In the genomic region with DNA sequence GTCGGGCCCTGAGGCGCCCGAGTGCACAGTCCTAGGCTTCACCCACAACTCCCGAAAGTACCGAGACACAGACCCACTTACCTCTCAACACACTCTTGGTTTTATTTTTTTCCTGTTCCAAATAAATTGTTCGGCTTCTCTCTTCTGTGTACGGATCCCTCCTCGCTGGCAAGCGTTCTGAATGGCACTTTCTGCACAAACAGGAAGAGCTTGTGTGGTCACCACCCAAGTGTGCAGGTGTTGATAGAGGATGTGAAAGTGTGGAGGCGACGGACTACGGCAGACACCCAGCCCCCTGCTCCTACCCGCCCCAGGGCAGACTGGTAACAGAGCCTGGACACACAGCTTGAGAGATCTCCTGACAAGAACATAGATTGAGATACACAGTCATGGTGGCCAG, we compare ENCODE assay signal across 9 mouse cellular contexts. TPM values are rescaled to one million over a fixed set of nuclear protein-coding genes. Genes with fewer than 3 reads are reported as not detected.
DNase-seq lines count a peak whose midpoint lies in the region; ATAC-seq lines count a peak whose summit lies in the region.
"Had no signal": no experiment of that assay in that cellular context is flagged by ENCODE, and none has a peak within 500 bp of the region (broad histone marks: within the 10 kb centered on the region; RNA-seq: fewer than 3 reads in every experiment).

A gene (minus strand): TSS at position 179 of the 400 bp plus-strand sequence.

- H3K27me3 ChIP-seq in hindbrain, embryonic 10.5 days (ENCODE audit: insufficient read depth, poor library complexity, severe bottlenecking) = no peaks in the 10 kb centered on the region
- no peaks in the 10 kb centered on the region for H3K27me3 ChIP-seq in hindbrain, embryonic 16.5 days (replicated peaks; ENCODE audit: control insufficient read depth, insufficient read depth, low read length)
- no peaks in the 10 kb centered on the region for H3K27me3 ChIP-seq in stomach, embryonic 16.5 days (ENCODE audit: control insufficient read depth, insufficient read depth, low read length)
- H3K27me3 ChIP-seq: liver, embryonic 13.5 days had no signal

- no peaks in the 10 kb centered on the region for H3K36me3 ChIP-seq in hindbrain, embryonic 10.5 days
- H3K36me3 ChIP-seq in hindbrain, embryonic 16.5 days (ENCODE audit: control insufficient read depth, insufficient read depth, low read length) = no peaks in the 10 kb centered on the region
- no peaks in the 10 kb centered on the region for H3K36me3 ChIP-seq in stomach, embryonic 16.5 days (ENCODE audit: control insufficient read depth, insufficient read depth, low read length)
- H3K36me3 ChIP-seq: liver, embryonic 13.5 days had no signal

- H3K9ac ChIP-seq in hindbrain, embryonic 16.5 days (ENCODE audit: low read depth, low read length) = no peak within 1 kb of the TSS
- no peak within 1 kb of the TSS for H3K9ac ChIP-seq in stomach, embryonic 16.5 days (ENCODE audit: low read length)
- H3K9ac ChIP-seq: liver, embryonic 13.5 days had no signal

- H3K27ac ChIP-seq in hindbrain, embryonic 10.5 days = no peak within 1 kb of the TSS
- H3K27ac ChIP-seq in hindbrain, embryonic 16.5 days (ENCODE audit: low read depth, low read length) = no peak within 1 kb of the TSS
- peak within 1 kb of the TSS; percentile 53; the same call in 1 of the 2 replicates for H3K27ac ChIP-seq in stomach, embryonic 16.5 days (ENCODE audit: low read length)
- H3K27ac ChIP-seq: liver, embryonic 13.5 days had no signal

- H3K4me3 ChIP-seq in hindbrain, embryonic 10.5 days = no peak within 1 kb of the TSS
- no peak within 1 kb of the TSS for H3K4me3 ChIP-seq in hindbrain, embryonic 16.5 days (ENCODE audit: low read length)
- H3K4me3 ChIP-seq in stomach, embryonic 16.5 days (replicated peaks; ENCODE audit: low read length) = no peak within 1 kb of the TSS
- H3K4me3 ChIP-seq: liver, embryonic 13.5 days had no signal

- 89% methylated on average over 13 of the region's 13 CpGs for WGBS in hindbrain, embryonic 10.5 days
- WGBS in hindbrain, embryonic 16.5 days = 91% methylated on average over 13 of the region's 13 CpGs
- WGBS in stomach, embryonic 16.5 days = 84% methylated on average over 13 of the region's 13 CpGs

- H3K4me1 ChIP-seq in hindbrain, embryonic 10.5 days (replicated peaks) = peaks cover 7% of the 10 kb centered on the region; the same call in 1 of the 2 replicates
- H3K4me1 ChIP-seq in hindbrain, embryonic 16.5 days (ENCODE audit: control insufficient read depth, insufficient read depth, low read depth, low read length) = no peaks in the 10 kb centered on the region
- H3K4me1 ChIP-seq in stomach, embryonic 16.5 days (ENCODE audit: control insufficient read depth, insufficient read depth, low read length) = peaks cover 5% of the 10 kb centered on the region; the same call in 1 of the 2 replicates

- H3K4me2 ChIP-seq in hindbrain, embryonic 16.5 days (ENCODE audit: low read length) = no peak within 1 kb of the TSS
- no peak within 1 kb of the TSS for H3K4me2 ChIP-seq in stomach, embryonic 16.5 days (ENCODE audit: low read depth, low read length)
- H3K4me2 ChIP-seq: liver, embryonic 13.5 days had no signal

- no peaks in the 10 kb centered on the region for H3K9me3 ChIP-seq in hindbrain, embryonic 10.5 days
- H3K9me3 ChIP-seq in hindbrain, embryonic 16.5 days (ENCODE audit: control insufficient read depth, low read length) = no peaks in the 10 kb centered on the region
- no peaks in the 10 kb centered on the region for H3K9me3 ChIP-seq in stomach, embryonic 16.5 days (replicated peaks; ENCODE audit: control insufficient read depth, low read length)
- H3K9me3 ChIP-seq: liver, embryonic 13.5 days had no signal

- ATAC-seq in hindbrain, embryonic 16.5 days = no peak
- peak; percentile 74 for ATAC-seq in activated CD4-positive, CD25-positive, alpha-beta regulatory T cell, adult 4 months
- peak; percentile 72 for ATAC-seq in inflammation-experienced regulatory T-cells, adult 6 months
- no peak for ATAC-seq in stomach, embryonic 16.5 days (ENCODE audit: insufficient read depth, low FRiP score)

- no peak for DNase-seq in hindbrain, embryonic 10.5 days (ENCODE audit: low spot score)
- peak; percentile 58 for DNase-seq in lung, postnatal 36 days
- no peak for DNase-seq in retina, postnatal 1 day
- no peak for DNase-seq in urinary bladder, adult 2 months (ENCODE audit: low spot score)
- DNase-seq: liver, embryonic 13.5 days had no signal

RNA-seq across cellular contexts. Expression of the gene that starts here (rescaled TPM):
- 7.8 and 11.4 TPM in 2 replicates for polyA plus RNA-seq in hindbrain, embryonic 10.5 days (2016; fragmentation: Nextera tagmentation; extraction: Ambion mirVana)
- 8.4 TPM in 2 replicates for polyA plus RNA-seq in hindbrain, embryonic 16.5 days (2015; fragmentation: Nextera tagmentation; extraction: Ambion mirVana)
- 10 to 100 TPM; 15.0 to 18.5 TPM for polyA plus RNA-seq in activated CD4-positive, CD25-positive, alpha-beta regulatory T cell, adult 4 months (2017; shearing (Covaris generic))
- polyA plus RNA-seq in inflammation-experienced regulatory T-cells, adult 6 months (2017; shearing (Covaris generic)) = 10 to 100 TPM in 2 of 3 experiments, 1 to 10 TPM in 1; 4.1 to 16.7 (median 15.5) TPM
- polyA plus RNA-seq in stomach, embryonic 16.5 days (2015; fragmentation: Nextera tagmentation; extraction: Ambion mirVana) = 3.0 and 3.3 TPM in 2 replicates
- 2.3 and 3.6 TPM in 2 replicates for polyA plus RNA-seq in urinary bladder, adult 2 months (2012; rRNA removed)

Comparison
In these comparisons a context has a peak if more than half of its experiments do, and no peak if none do; other contexts are left out.
1. ATAC-seq: peak in activated CD4-positive, CD25-positive, alpha-beta regulatory T cell, adult 4 months (single experiment) and inflammation-experienced regulatory T-cells, adult 6 months (single experiment); none in hindbrain, embryonic 16.5 days (single experiment) and stomach, embryonic 16.5 days (single experiment).